Mouse (Mus musculus) hindbrain, embryonic 14.5 days (tissue): ENCODE measurements at regions not wholly inside any gene's neighbourhood (a gene's known extent, or its start where the extent isn't known, plus 50 kb on each side); places are given as distances from the start of the nearest gene placed in this dataset.
"Not testable (repeated sequence)": the region's sequence is repeated elsewhere in the genome, so short reads cannot be mapped to it uniquely, and the experiment has no call there.

ENCODE experiments used
- ATAC-seq: fragments of 200-750 bp; cut with Nextera tagmentation; 2 replicates; pipeline ENCODE4 v1.8.0; 2017; ENCODE audit warnings: moderate number of reproducible peaks, mild to moderate bottlenecking, moderate TSS enrichment, moderate library complexity; ENCODE audit not compliant: low FRiP score
- DNase-seq: peaks from one replicate; pipeline ENCODE4 v3.0.0-alpha.2; 2015; ENCODE audit warnings: low spot score
- H3K27ac ChIP-seq: fragments of 300-500 bp; sonication (generic); 2 replicates; pipeline ENCODE4 v1.5.1; 2014; ENCODE audit warnings: mild to moderate bottlenecking, moderate library complexity
- H3K27me3 ChIP-seq: fragments of 300-500 bp; sonication (generic); 2 replicates; pipeline ENCODE4 v1.6.1; 2014; ENCODE audit warnings: mild to moderate bottlenecking, low read length, mixed read lengths; ENCODE audit not compliant: control insufficient read depth, insufficient read depth
- H3K36me3 ChIP-seq: fragments of 300-500 bp; sonication (generic); replicated peaks from 2 replicates; pipeline ENCODE4 v1.6.1; 2014; ENCODE audit not compliant: control insufficient read depth, insufficient read depth
- H3K4me1 ChIP-seq: fragments of 300-500 bp; sonication (generic); replicated peaks from 2 replicates; pipeline ENCODE4 v1.6.1; 2014; ENCODE audit warnings: antibody characterized with exemption, low read length, mixed read lengths; ENCODE audit not compliant: control insufficient read depth, insufficient read depth
- H3K4me2 ChIP-seq: fragments of 300-500 bp; sonication (generic); replicated peaks from 2 replicates; pipeline ENCODE4 v1.6.1; 2014; ENCODE audit warnings: mild to moderate bottlenecking, moderate library complexity
- H3K4me3 ChIP-seq: fragments of 300-500 bp; sonication (generic); replicated peaks from 2 replicates; pipeline ENCODE4 v1.5.1; 2014; ENCODE audit warnings: mild to moderate bottlenecking, low read length
- H3K9ac ChIP-seq: fragments of 300-500 bp; sonication (generic); 2 replicates; pipeline ENCODE4 v1.6.1; 2014
- H3K9me3 ChIP-seq: fragments of 300-500 bp; sonication (generic); 2 replicates; pipeline ENCODE4 v1.6.1; 2016; ENCODE audit warnings: low read length; ENCODE audit not compliant: control insufficient read depth
- WGBS: fragments of 180-500 bp; shearing (Covaris S2); extraction: QIAGEN DNeasy Blood & Tissue Kit; methylation state at CpG from one replicate; pipeline ENCODE4 v1.1.7; 2014; 5-methylcytosine and 5-hydroxymethylcytosine counted together

- WGBS: 68% methylated on average over 1 of the region's 1 CpGs
- DNase-seq (peak; percentile 77), ATAC-seq (no peak)
Measured at GRCm38 (mm10) chr10:50370611-50371010, 221.9 kb upstream of the Ascc3 start.

GRCm38 (mm10) chr10:50392617-50393016 lies 199.9 kb upstream of the Ascc3 start:
- H3K9me3 ChIP-seq, ATAC-seq, H3K27ac ChIP-seq, H3K9ac ChIP-seq, H3K4me1 ChIP-seq, H3K4me2 ChIP-seq, H3K36me3 ChIP-seq, H3K4me3 ChIP-seq, H3K27me3 ChIP-seq: not testable (repeated sequence)
- DNase-seq: peak; percentile 13
- WGBS: 98% methylated on average over 17 of the region's 17 CpGs

More at GRCm38 (mm10) chr10:50370611-50371010, 221.9 kb upstream of the Ascc3 start:
- Histone ChIP-seq H3K27me3 (no peaks in the 10 kb centered on the region), H3K4me3 (no peak overlapping the region), H3K27ac (no peak overlapping the region), H3K9me3 (no peaks in the 10 kb centered on the region), H3K9ac (no peak overlapping the region), H3K36me3 (no peaks in the 10 kb centered on the region), H3K4me2 (no peak overlapping the region), H3K4me1 (no peaks in the 10 kb centered on the region)
